Mouse (Mus musculus) B cell, adult (primary cell): Measurements from ENCODE around the gene Trpc5os. TPM values are rescaled to one million over a fixed set of nuclear protein-coding genes. Genes with fewer than 3 reads are reported as not detected.

Experiments
- total RNA-seq: library from RNA; stranded (reverse); gene quantifications from 4 replicates; pipeline ENCODE4 v1.2.4, GENCODE M21; 2023; ENCODE audit not compliant: inconsistent age

The Trpc5os gene
- not detected in 4 replicates for total RNA-seq

DNA sequence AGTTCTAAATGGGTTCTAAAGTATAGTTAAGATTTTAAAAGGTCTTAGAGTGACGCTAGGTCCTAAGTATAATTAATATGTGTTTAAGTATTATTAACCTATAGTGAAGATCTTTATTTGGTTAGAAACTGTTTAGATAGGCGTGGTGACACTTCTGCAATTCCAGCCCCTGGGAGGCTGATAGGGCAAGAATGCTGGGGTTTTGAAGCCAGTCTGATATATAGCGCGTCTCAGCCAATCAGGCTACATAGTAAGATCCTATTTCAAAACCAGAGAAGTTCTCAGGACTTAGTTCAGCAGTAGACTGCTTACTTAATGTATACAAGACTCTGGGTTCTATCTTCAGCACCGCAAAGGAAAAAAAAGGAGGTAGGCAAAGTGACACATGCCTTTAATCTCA lies at the start of gene Trpc5os:
TSS of gene Trpc5os (plus strand) at position 301 of the 400 bp plus-strand sequence.

Other genes with a start within 250 kb of the Trpc5os start
- gene Alg13, start 138.8 kb upstream of the Trpc5os start, total RNA-seq: 13.3 to 15.1 TPM (median 14.1 TPM) in 4 replicates
- gene Trpc5, start 231.6 kb downstream of the Trpc5os start, total RNA-seq: not detected in 4 replicates
- not detected in 4 replicates for gene Rtl4, start 232.3 kb downstream of the Trpc5os start, total RNA-seq